18 mouse cellular contexts compared by ENCODE assay signal in the genomic region with DNA sequence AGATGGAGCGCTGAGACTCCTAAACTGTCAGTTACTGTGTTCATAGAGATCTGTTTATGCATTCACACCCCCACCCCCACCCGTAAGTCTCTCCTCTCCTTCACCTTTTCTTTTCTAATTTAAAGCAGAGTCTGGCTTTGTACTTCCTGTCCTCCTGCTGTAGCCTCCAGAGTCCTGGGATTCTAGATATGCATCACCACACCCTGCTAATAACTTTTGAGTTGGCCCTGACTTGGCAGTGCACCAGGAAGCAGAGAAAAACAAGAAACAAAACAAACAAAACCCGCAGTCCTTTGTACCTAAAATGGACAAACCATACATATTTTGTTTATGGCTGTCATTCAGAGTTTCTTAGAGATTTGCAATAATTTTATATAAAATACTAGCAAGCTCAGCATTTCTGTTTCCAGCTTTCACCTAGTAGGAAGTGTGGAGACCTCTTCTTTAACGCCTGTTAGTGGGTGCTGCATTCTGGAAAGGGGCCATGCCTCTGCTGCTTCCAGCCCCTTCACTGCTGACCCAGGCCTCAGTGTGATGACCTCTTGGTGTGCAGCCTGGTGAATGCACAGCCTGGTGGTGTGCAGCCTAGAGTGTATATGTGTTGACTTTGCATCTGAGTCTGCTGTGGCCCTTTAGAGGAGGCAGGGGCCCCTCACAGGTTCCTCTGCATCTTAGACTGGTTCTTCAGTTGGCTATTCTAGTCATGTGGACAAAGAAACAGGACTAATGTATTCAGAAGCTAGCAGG. TPM values are rescaled to one million over a fixed set of nuclear protein-coding genes. Genes with fewer than 3 reads are reported as not detected.
A peak's percentile ranks its signal among the peaks of the same experiment; 100 is the strongest.
DNase-seq lines count a peak whose midpoint lies in the region; ATAC-seq and TF ChIP-seq lines count a peak whose summit lies in the region.
"Had no signal": no experiment of that assay in that cellular context is flagged by ENCODE, and none has a peak within 500 bp of the region (broad histone marks: within the 10 kb centered on the region; RNA-seq: fewer than 3 reads in every experiment).

No protein-coding gene starts in this region.

- ATAC-seq in CD4-positive, CD25-positive, alpha-beta regulatory T cell, adult 4 months, result no peak
- ATAC-seq: hindbrain, embryonic 16.5 days; midbrain, embryonic 15.5 days had no signal

- DNase-seq in kidney, adult 2 months, result peak; percentile 67
- DNase-seq in kidney, adult 9 months, result no peak
- peak; percentile 56 for DNase-seq in lung, postnatal 36 days
- DNase-seq in lung, postnatal 14 days, result no peak
- DNase-seq in large intestine, adult 2 months (ENCODE audit: low read depth, low spot score), result peak; percentile 61
- DNase-seq in cerebellum, adult 11 months, result no peak
- DNase-seq: adrenal gland, adult 8-10 months; gastrocnemius, postnatal 14 days; heart, postnatal 4 days had no signal

- H3K27ac ChIP-seq in kidney, adult 2 months (ENCODE audit: insufficient read depth, low read depth, low read length), result peak overlapping the region; percentile 76
- peak overlapping the region; percentile 76 for H3K27ac ChIP-seq in brown adipose tissue, adult 24 weeks (replicated peaks; ENCODE audit: low read depth, low read length)
- H3K27ac ChIP-seq: embryonic facial prominence, embryonic 12.5 days; lung, embryonic 15.5 days; midbrain, embryonic 15.5 days; stomach, embryonic 15.5 days had no signal

- H3K36me3 ChIP-seq in kidney, adult 2 months (ENCODE audit: control insufficient read depth, insufficient read depth, low read length), result peaks cover 3% of the 10 kb centered on the region

- H3K4me1 ChIP-seq in kidney, adult 2 months (ENCODE audit: control insufficient read depth, insufficient read depth, low read length), result peaks cover 42% of the 10 kb centered on the region
- H3K4me1 ChIP-seq in brown adipose tissue, adult 24 weeks (ENCODE audit: control insufficient read depth, insufficient read depth, insufficient read length, low read length), result peaks cover 49% of the 10 kb centered on the region

- no peaks in the 10 kb centered on the region for H3K27me3 ChIP-seq in kidney, adult 2 months (replicated peaks; ENCODE audit: control insufficient read depth, insufficient read depth, low read length)
- H3K27me3 ChIP-seq: embryonic facial prominence, embryonic 12.5 days; heart, embryonic 12.5 days; lung, embryonic 15.5 days; megakaryocyte, embryonic 14.5 days; midbrain, embryonic 15.5 days; stomach, embryonic 15.5 days had no signal

- no peak for TF ChIP-seq POLR2A in kidney, adult 2 months (IDR thresholded peaks at IDR 0.05; ENCODE audit: low read depth, low read length)

- 30% methylated on average over 4 of the region's 4 CpGs for WGBS in kidney, adult 2 months
- 24% methylated on average over 4 of the region's 4 CpGs for WGBS in large intestine, adult 2 months

- no peak overlapping the region for H3K4me3 ChIP-seq in kidney, adult 2 months (ENCODE audit: insufficient read depth, low read depth, low read length)
- no peak overlapping the region for H3K4me3 ChIP-seq in brown adipose tissue, adult 24 weeks (ENCODE audit: insufficient read depth, low read depth, low read length)
- H3K4me3 ChIP-seq: embryonic facial prominence, embryonic 12.5 days; heart, embryonic 12.5 days; lung, embryonic 15.5 days; megakaryocyte, embryonic 14.5 days; midbrain, embryonic 15.5 days; stomach, embryonic 15.5 days had no signal

- TF ChIP-seq CTCF in kidney, adult 2 months (conservative IDR thresholded peaks at IDR 0.05; ENCODE audit: insufficient read depth, insufficient read length, low read depth, low read length), result no peak

RNA-seq across cellular contexts. Expression of a gene that starts 29.2 kb away (rescaled TPM):
- 49.0 and 58.9 TPM in 2 replicates for polyA plus RNA-seq in kidney, adult 2 months (2012; rRNA removed)
- 78.1 and 111 TPM in 2 replicates for polyA plus RNA-seq in brown adipose tissue, adult 24 weeks (2012; ENCODE audit: insufficient read depth, insufficient read length, missing spikeins)
- polyA plus RNA-seq in large intestine, adult 2 months (2012; rRNA removed), result 26.9 and 51.1 TPM in 2 replicates
- polyA plus RNA-seq in CD4-positive, CD25-positive, alpha-beta regulatory T cell, adult 4 months (2017; shearing (Covaris generic)), result 10 to 100 TPM; 21.8 to 29.7 TPM

Comparison
In these comparisons a context has a peak if more than half of its experiments do, and no peak if none do; other contexts are left out.
1. DNase-seq: peak in kidney, adult 2 months (single experiment), lung, postnatal 36 days (single experiment) and large intestine, adult 2 months (single experiment); none in kidney, adult 9 months (single experiment), lung, postnatal 14 days (single experiment) and cerebellum, adult 11 months (single experiment).